Mouse (Mus musculus) liver, postnatal 0 days (tissue): Measurements from ENCODE around the gene Tbc1d22a. TPM values are rescaled to one million over a fixed set of nuclear protein-coding genes. Genes with fewer than 3 reads are reported as not detected.
A peak's percentile ranks its signal among the peaks of the same experiment; 100 is the strongest.

Source experiments
- ATAC-seq: fragments of 200-750 bp; cut with Nextera tagmentation; 2 replicates; pipeline ENCODE4 v1.8.0; 2017; ENCODE audit warnings: mild to moderate bottlenecking, moderate library complexity
- DNase-seq: peaks from one replicate; pipeline ENCODE4 v3.0.0-alpha.2; 2016
- H3K27ac ChIP-seq: fragments of 300-500 bp; sonication (generic); 2 replicates; pipeline ENCODE4 v1.5.1; 2014; ENCODE audit warnings: antibody characterized with exemption, moderate library complexity, mild to moderate bottlenecking, low read depth
- H3K27me3 ChIP-seq: fragments of 300-500 bp; sonication (generic); 2 replicates; pipeline ENCODE4 v1.6.1; 2014; ENCODE audit warnings: low read length, control low read depth, mixed read lengths; ENCODE audit not compliant: insufficient read depth
- H3K36me3 ChIP-seq: fragments of 300-500 bp; sonication (generic); replicated peaks from 2 replicates; pipeline ENCODE4 v1.6.1; 2014; ENCODE audit warnings: mild to moderate bottlenecking, control low read depth, low read length, moderate library complexity, mixed read lengths; ENCODE audit not compliant: insufficient read depth
- H3K4me1 ChIP-seq: fragments of 300-500 bp; sonication (generic); 2 replicates; pipeline ENCODE4 v1.6.1; 2014; ENCODE audit warnings: antibody characterized with exemption, mild to moderate bottlenecking, control low read depth; ENCODE audit not compliant: insufficient read depth
- H3K4me2 ChIP-seq: fragments of 300-500 bp; sonication (generic); 2 replicates; pipeline ENCODE4 v1.6.1; 2014; ENCODE audit warnings: low read depth, mild to moderate bottlenecking, low read length, moderate library complexity, mixed read lengths
- H3K4me3 ChIP-seq: fragments of 300-500 bp; sonication (generic); 2 replicates; pipeline ENCODE4 v1.5.1; 2014; ENCODE audit warnings: low read depth, low read length
- H3K9ac ChIP-seq: fragments of 300-500 bp; sonication (generic); replicated peaks from 2 replicates; pipeline ENCODE4 v1.6.1; 2014; ENCODE audit warnings: mild to moderate bottlenecking, moderate library complexity
- H3K9me3 ChIP-seq: fragments of 300-500 bp; sonication (generic); 2 replicates; pipeline ENCODE4 v1.6.1; 2016; ENCODE audit warnings: mild to moderate bottlenecking, control low read depth, low read length, mixed read lengths
- CTCF ChIP-seq: sonication (generic); IDR thresholded peaks from 2 replicates; pipeline ENCODE4 v1.5.1; 2016; ENCODE audit warnings: antibody characterized with exemption, low read depth
- EP300 ChIP-seq: IDR thresholded peaks from 2 replicates; pipeline ENCODE4 v1.6.1; 2016; ENCODE audit warnings: antibody characterized with exemption, low read depth, mild to moderate bottlenecking
- WGBS: fragments of 180-500 bp; shearing (Covaris S2); extraction: QIAGEN DNeasy Blood & Tissue Kit; methylation state at CpG from one replicate; pipeline ENCODE4 v1.1.7; 2014; ENCODE audit not compliant: insufficient replicate concordance; 5-methylcytosine and 5-hydroxymethylcytosine counted together
- polyA plus RNA-seq: library from polyadenylated mRNA; unstranded; fragments of >200 nt; fragmentation: Nextera tagmentation; extraction: Ambion mirVana; gene quantifications from 2 replicates; pipeline ENCODE4 v1.2.1, GENCODE M21; 2015

Tbc1d22a gene
- polyA plus RNA-seq, 1 experiment from 2014 or later, result 6.4 TPM

GRCm38 (mm10) chr15:86264803-86265202 lies 50.5 kb downstream of the Tbc1d22a start:
- no peak overlapping the region for H3K27ac ChIP-seq
- no peaks in the 10 kb centered on the region for H3K36me3 ChIP-seq
- H3K4me3 ChIP-seq, result no peak overlapping the region
- no peaks in the 10 kb centered on the region for H3K4me1 ChIP-seq
- DNase-seq, result no peak
- TF ChIP-seq CTCF (no peak), EP300 (no peak)
- H3K27me3 ChIP-seq, result no peaks in the 10 kb centered on the region
- WGBS, result 72% methylated on average over 7 of the region's 7 CpGs
- H3K9ac ChIP-seq, result no peak overlapping the region
- no peaks in the 10 kb centered on the region for H3K9me3 ChIP-seq
- no peak for ATAC-seq
- no peak overlapping the region for H3K4me2 ChIP-seq

- Histone ChIP-seq H3K36me3 (no peaks in the 10 kb centered on the region), H3K4me2 (no peak overlapping the region), H3K4me1 (no peaks in the 10 kb centered on the region), H3K9ac (no peak overlapping the region), H3K9me3 (no peaks in the 10 kb centered on the region), H3K4me3 (no peak overlapping the region), H3K27ac (no peak overlapping the region), H3K27me3 (no peaks in the 10 kb centered on the region)
- no peak for DNase-seq
- TF ChIP-seq CTCF (no peak), EP300 (no peak)
- WGBS, result 70% methylated on average over 4 of the region's 4 CpGs
- no peak for ATAC-seq
Observed at GRCm38 (mm10) chr15:86266975-86267374, 52.7 kb downstream of the Tbc1d22a start.

GRCm38 (mm10) chr15:86268526-86268925 lies 54.3 kb downstream of the Tbc1d22a start:
- no peak overlapping the region for H3K27ac ChIP-seq
- TF ChIP-seq CTCF (no peak), EP300 (no peak)
- no peaks in the 10 kb centered on the region for H3K27me3 ChIP-seq
- no peaks in the 10 kb centered on the region for H3K9me3 ChIP-seq
- no peaks in the 10 kb centered on the region for H3K36me3 ChIP-seq
- no peak overlapping the region for H3K4me2 ChIP-seq
- ATAC-seq (no peak), DNase-seq (no peak)
- 72% methylated on average over 1 of the region's 1 CpGs for WGBS
- H3K4me1 ChIP-seq, result no peaks in the 10 kb centered on the region
- no peak overlapping the region for H3K9ac ChIP-seq
- H3K4me3 ChIP-seq, result no peak overlapping the region

GRCm38 (mm10) chr15:86275754-86276153 lies 61.5 kb downstream of the Tbc1d22a start:
- Histone ChIP-seq H3K4me1 (peaks cover 10% of the 10 kb centered on the region), H3K27ac (no peak overlapping the region), H3K36me3 (no peaks in the 10 kb centered on the region), H3K4me3 (no peak overlapping the region), H3K27me3 (no peaks in the 10 kb centered on the region), H3K9ac (no peak overlapping the region), H3K4me2 (no peak overlapping the region), H3K9me3 (no peaks in the 10 kb centered on the region)
- TF ChIP-seq EP300, result no peak
- TF ChIP-seq CTCF, result no peak
- 67% methylated on average over 7 of the region's 7 CpGs for WGBS
- DNase-seq (no peak), ATAC-seq (no peak)

- Histone ChIP-seq H3K4me2 (no peak overlapping the region), H3K27me3 (no peaks in the 10 kb centered on the region), H3K4me1 (peaks cover 10% of the 10 kb centered on the region), H3K36me3 (no peaks in the 10 kb centered on the region), H3K9me3 (no peaks in the 10 kb centered on the region), H3K27ac (no peak overlapping the region), H3K4me3 (no peak overlapping the region), H3K9ac (no peak overlapping the region)
- WGBS, result 84% methylated on average over 11 of the region's 11 CpGs
- ATAC-seq, result no peak
- TF ChIP-seq CTCF (no peak), EP300 (no peak)
- DNase-seq, result no peak
Observed at GRCm38 (mm10) chr15:86276538-86277264, 62.4 kb downstream of the Tbc1d22a start.

GRCm38 (mm10) chr15:86277428-86277827 lies 63.2 kb downstream of the Tbc1d22a start:
- TF ChIP-seq CTCF (no peak), EP300 (no peak)
- no peak overlapping the region for H3K27ac ChIP-seq
- no peaks in the 10 kb centered on the region for H3K9me3 ChIP-seq
- DNase-seq (peak; percentile 26), ATAC-seq (no peak)
- no peak overlapping the region for H3K4me3 ChIP-seq
- no peaks in the 10 kb centered on the region for H3K36me3 ChIP-seq
- no peak overlapping the region for H3K9ac ChIP-seq
- peaks cover 10% of the 10 kb centered on the region for H3K4me1 ChIP-seq
- 72% methylated on average over 15 of the region's 15 CpGs for WGBS
- peak overlapping the region; percentile 34; the same call in 1 of the 2 replicates for H3K4me2 ChIP-seq
- H3K27me3 ChIP-seq, result no peaks in the 10 kb centered on the region
